Mouse (Mus musculus) forebrain, postnatal 0 days (tissue): ENCODE results near the gene Traf3. TPM values are rescaled to one million over a fixed set of nuclear protein-coding genes. Genes with fewer than 3 reads are reported as not detected.

ENCODE experiments used
- ATAC-seq: fragments of 200-750 bp; cut with Nextera tagmentation; 2 replicates; pipeline ENCODE4 v1.8.0; 2017; ENCODE audit warnings: mild to moderate bottlenecking, moderate library complexity
- DNase-seq: peaks from one replicate; pipeline ENCODE4 v3.0.0-alpha.2; 2015
- H3K27ac ChIP-seq: fragments of 300-500 bp; sonication (generic); 2 replicates; pipeline ENCODE4 v1.5.1; 2014; ENCODE audit warnings: low read depth, mild to moderate bottlenecking, antibody characterized with exemption, low read length, moderate library complexity, mixed read lengths
- H3K27me3 ChIP-seq: fragments of 300-500 bp; sonication (generic); 2 replicates; pipeline ENCODE4 v1.6.1; 2014; ENCODE audit warnings: mild to moderate bottlenecking, low read length, mixed read lengths; ENCODE audit not compliant: insufficient read depth
- H3K36me3 ChIP-seq: fragments of 300-500 bp; sonication (generic); 2 replicates; pipeline ENCODE4 v1.6.1; 2014; ENCODE audit warnings: mild to moderate bottlenecking, moderate library complexity; ENCODE audit not compliant: insufficient read depth
- H3K4me1 ChIP-seq: fragments of 300-500 bp; sonication (generic); 2 replicates; pipeline ENCODE4 v1.6.1; 2014; ENCODE audit warnings: antibody characterized with exemption; ENCODE audit not compliant: insufficient read depth
- H3K4me2 ChIP-seq: fragments of 300-500 bp; sonication (generic); 2 replicates; pipeline ENCODE4 v1.6.1; 2014; ENCODE audit warnings: low read depth, mild to moderate bottlenecking, moderate library complexity
- H3K4me3 ChIP-seq: fragments of 300-500 bp; sonication (generic); 2 replicates; pipeline ENCODE4 v1.5.1; 2014; ENCODE audit warnings: low read depth, low read length, mixed read lengths
- H3K9ac ChIP-seq: fragments of 300-500 bp; sonication (generic); 2 replicates; pipeline ENCODE4 v1.6.1; 2014; ENCODE audit warnings: mild to moderate bottlenecking
- H3K9me3 ChIP-seq: fragments of 300-500 bp; sonication (generic); 2 replicates; pipeline ENCODE4 v1.6.1; 2016; ENCODE audit warnings: low read length
- CTCF ChIP-seq: sonication (generic); IDR thresholded peaks from 2 replicates; pipeline ENCODE4 v1.5.1; 2016; ENCODE audit warnings: antibody characterized with exemption, control low read depth, low read depth
- WGBS: fragments of 180-500 bp; shearing (Covaris S2); extraction: QIAGEN DNeasy Blood & Tissue Kit; methylation state at CpG from one replicate; pipeline ENCODE4 v1.1.7; 2014; 5-methylcytosine and 5-hydroxymethylcytosine counted together
- polyA plus RNA-seq: library from polyadenylated mRNA; unstranded; fragments of >200 nt; fragmentation: Nextera tagmentation; extraction: Ambion mirVana; gene quantifications from 2 replicates; pipeline ENCODE4 v1.2.1, GENCODE M21; 2015
- total RNA-seq: library from RNA; depleted of rRNA; stranded (reverse); fragments of >200 nt; gene quantifications from 2 replicates; pipeline ENCODE4 v1.2.3, GENCODE M21; 2014

The Traf3 gene
- total and polyA plus RNA-seq, 2 experiments from 2014 or later = 11.5 to 25.1 TPM

DNA sequence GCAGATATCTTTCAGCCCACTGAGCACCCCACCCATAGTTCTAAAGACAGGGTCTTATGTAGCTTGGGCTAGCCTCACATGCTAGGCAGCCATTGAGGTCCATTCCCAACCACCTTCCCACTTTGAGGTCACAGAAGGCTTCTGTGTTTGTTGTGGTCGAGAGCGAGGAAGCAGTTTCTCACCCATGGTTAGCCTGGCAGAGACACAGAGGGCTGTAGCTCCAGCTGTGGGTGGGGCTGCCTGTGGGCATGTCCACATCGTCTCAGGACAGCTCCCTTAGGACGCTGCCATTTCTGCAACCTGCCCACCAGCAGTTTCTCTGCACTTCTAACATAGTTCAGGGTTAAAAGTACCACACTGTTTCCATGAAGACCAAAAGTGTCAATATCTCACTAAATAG is 61.2 kb downstream of the Traf3 start:
- WGBS = 86% methylated on average over 4 of the region's 4 CpGs

DNA sequence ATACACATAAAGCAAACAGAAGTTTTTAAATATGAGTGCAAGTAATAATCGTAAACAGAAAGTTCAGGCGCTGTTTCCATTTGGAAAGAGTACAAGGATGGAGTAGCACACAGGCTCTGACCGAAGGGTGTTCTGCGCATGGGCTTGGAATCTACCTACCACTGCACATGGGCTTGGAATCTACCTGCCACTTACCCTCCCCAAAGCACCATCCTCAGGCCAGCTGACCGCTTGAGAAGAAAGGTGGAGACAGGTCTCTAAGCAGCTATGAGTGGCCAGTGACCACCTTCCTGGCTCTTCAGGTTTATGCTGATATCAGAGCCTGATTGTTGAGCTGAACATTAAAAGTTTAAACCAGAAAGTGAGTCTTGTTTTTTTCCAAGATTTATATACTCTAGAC is 62.3 kb downstream of the Traf3 start:
- TF ChIP-seq CTCF = no peak
- ATAC-seq (no peak), DNase-seq (no peak)
- 94% methylated on average over 5 of the region's 5 CpGs for WGBS
- Histone ChIP-seq H3K9me3 (no peaks in the 10 kb centered on the region), H3K9ac (no peak overlapping the region), H3K4me2 (no peak overlapping the region), H3K27ac (no peak overlapping the region), H3K36me3 (peaks cover 3% of the 10 kb centered on the region; the same call in 1 of the 2 replicates), H3K27me3 (no peaks in the 10 kb centered on the region), H3K4me3 (no peak overlapping the region), H3K4me1 (no peaks in the 10 kb centered on the region)

More for the DNA sequence above, 61.2 kb downstream of the Traf3 start:
- Histone ChIP-seq H3K9ac (no peak overlapping the region), H3K36me3 (peaks cover 5% of the 10 kb centered on the region), H3K9me3 (no peaks in the 10 kb centered on the region), H3K4me3 (no peak overlapping the region), H3K27ac (no peak overlapping the region), H3K27me3 (no peaks in the 10 kb centered on the region), H3K4me2 (no peak overlapping the region), H3K4me1 (no peaks in the 10 kb centered on the region)
- no peak for TF ChIP-seq CTCF
- no peak for ATAC-seq
- DNase-seq = no peak

- WGBS = 91% methylated on average over 2 of the region's 2 CpGs
Measured at GRCm38 (mm10) chr12:111230793-111231192, 64.6 kb downstream of the Traf3 start.

DNA sequence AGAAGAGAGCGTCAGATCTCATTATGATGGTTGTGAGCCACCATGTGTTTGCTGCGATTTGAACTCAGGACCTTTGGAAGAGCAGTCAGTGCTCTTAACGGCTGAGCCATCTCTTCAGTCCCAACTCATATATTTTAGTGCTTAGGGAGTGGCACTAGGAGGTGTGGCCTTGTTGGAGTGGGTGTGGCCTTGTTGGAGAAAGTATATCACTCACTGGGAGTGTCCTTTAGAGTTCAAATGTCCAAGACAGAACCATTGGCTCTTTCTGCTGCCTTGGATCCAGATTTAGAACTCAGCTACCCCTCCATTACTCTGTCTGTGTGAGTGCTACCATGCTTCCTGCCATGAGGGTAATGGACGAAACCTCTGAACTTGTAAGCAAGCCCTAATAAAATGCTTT is 67.6 kb downstream of the Traf3 start:
- H3K4me3 ChIP-seq = no peak overlapping the region
- no peaks in the 10 kb centered on the region for H3K4me1 ChIP-seq
- H3K27me3 ChIP-seq = no peaks in the 10 kb centered on the region
- H3K36me3 ChIP-seq = peaks cover 6% of the 10 kb centered on the region; the same call in 1 of the 2 replicates
- ATAC-seq (no peak), DNase-seq (no peak)
- H3K9ac ChIP-seq = no peak overlapping the region
- H3K4me2 ChIP-seq = no peak overlapping the region
- TF ChIP-seq CTCF = no peak
- no peaks in the 10 kb centered on the region for H3K9me3 ChIP-seq
- H3K27ac ChIP-seq = no peak overlapping the region
- WGBS = 97% methylated on average over 4 of the region's 4 CpGs

More at GRCm38 (mm10) chr12:111230793-111231192, 64.6 kb downstream of the Traf3 start:
- H3K36me3 ChIP-seq = no peaks in the 10 kb centered on the region; the same call in 1 of the 2 replicates
- no peaks in the 10 kb centered on the region for H3K4me1 ChIP-seq
- no peak for ATAC-seq
- H3K4me2 ChIP-seq = no peak overlapping the region
- no peak for TF ChIP-seq CTCF
- no peaks in the 10 kb centered on the region for H3K9me3 ChIP-seq
- H3K9ac ChIP-seq = no peak overlapping the region
- no peak for DNase-seq
- H3K27ac ChIP-seq = no peak overlapping the region
- no peaks in the 10 kb centered on the region for H3K27me3 ChIP-seq
- no peak overlapping the region for H3K4me3 ChIP-seq

GRCm38 (mm10) chr12:111234383-111234782 is 68.2 kb downstream of the Traf3 start:
- Histone ChIP-seq H3K36me3 (peaks cover 8% of the 10 kb centered on the region; the same call in 1 of the 2 replicates), H3K27me3 (no peaks in the 10 kb centered on the region), H3K4me1 (no peaks in the 10 kb centered on the region), H3K9me3 (no peaks in the 10 kb centered on the region), H3K4me2 (no peak overlapping the region), H3K4me3 (no peak overlapping the region), H3K9ac (no peak overlapping the region), H3K27ac (no peak overlapping the region)
- WGBS = 86% methylated on average over 9 of the region's 9 CpGs
- no peak for DNase-seq
- ATAC-seq = no peak
- TF ChIP-seq CTCF = no peak

- ATAC-seq (no peak), DNase-seq (no peak)
- no peak for TF ChIP-seq CTCF
- Histone ChIP-seq H3K36me3 (peaks cover 8% of the 10 kb centered on the region; the same call in 1 of the 2 replicates), H3K4me1 (no peaks in the 10 kb centered on the region), H3K9me3 (no peaks in the 10 kb centered on the region), H3K4me2 (no peak overlapping the region), H3K9ac (no peak overlapping the region), H3K4me3 (no peak overlapping the region), H3K27ac (no peak overlapping the region), H3K27me3 (no peaks in the 10 kb centered on the region)
- WGBS = 92% methylated on average over 6 of the region's 6 CpGs
Measured at GRCm38 (mm10) chr12:111235631-111236030, 69.5 kb downstream of the Traf3 start.

GRCm38 (mm10) chr12:111237611-111238188 is 71.5 kb downstream of the Traf3 start:
- WGBS = 95% methylated on average over 16 of the region's 16 CpGs
- no peak for TF ChIP-seq CTCF
- no peak for ATAC-seq

More at GRCm38 (mm10) chr12:111237611-111238188, 71.5 kb downstream of the Traf3 start:
- Histone ChIP-seq H3K4me1 (no peaks in the 10 kb centered on the region), H3K27me3 (no peaks in the 10 kb centered on the region), H3K27ac (no peak overlapping the region), H3K9ac (no peak overlapping the region), H3K36me3 (peaks cover 8% of the 10 kb centered on the region; the same call in 1 of the 2 replicates), H3K4me2 (no peak overlapping the region), H3K9me3 (no peaks in the 10 kb centered on the region), H3K4me3 (no peak overlapping the region)
- DNase-seq = no peak
